Mouse (Mus musculus) frontal cortex, adult (tissue): ENCODE results near the gene Pgr15l.
A peak's percentile ranks its signal among the peaks of the same experiment; 100 is the strongest.

Experiments
- ATAC-seq: cut with Nextera tagmentation; 2 replicates; pipeline ENCODE4 v1.9.2; 2017; ENCODE audit warnings: mild to moderate bottlenecking, moderate library complexity, mixed read lengths; ENCODE audit not compliant: low TSS enrichment

Pgr15l gene

GRCm38 (mm10) chrX:97072369-97072768 lies at the start of gene Pgr15l:
TSS of gene Pgr15l (plus strand) at chrX:97072596.
- ATAC-seq = peak; percentile 44; the same call in 1 of the 2 replicates

- no peak for ATAC-seq
These were observed 44.9 kb upstream of the Pgr15l start for GRCm38 (mm10) chrX:97027540-97027939.

DNA sequence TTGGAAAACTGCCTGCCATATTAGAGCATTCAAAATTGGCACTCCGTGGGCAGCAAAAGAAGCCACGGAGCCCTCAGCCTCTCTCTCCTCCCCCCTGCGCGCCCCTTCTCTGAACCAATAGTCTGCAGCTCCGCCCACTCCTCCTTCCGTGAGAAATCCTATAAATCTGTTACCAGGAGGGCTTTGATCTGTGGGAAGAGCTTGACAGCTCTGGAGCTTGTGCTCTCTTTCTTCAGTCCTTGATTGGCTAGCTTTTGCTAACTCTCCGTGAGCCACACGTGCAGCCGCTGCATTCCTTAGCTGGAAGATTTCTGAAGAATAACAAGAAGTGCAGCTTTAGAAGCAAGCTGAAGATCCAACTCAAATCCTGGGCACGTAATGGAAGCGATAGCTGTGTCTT lies 2.6 kb upstream of the Pgr15l start:
- peak; percentile 55; the same call in 1 of the 2 replicates for ATAC-seq
